Mouse (Mus musculus) neutrophil, adult 59 days (primary cell): ENCODE data around the gene Aanat. TPM values are rescaled to one million over a fixed set of nuclear protein-coding genes. Genes with fewer than 3 reads are reported as not detected.

Source experiments
- total RNA-seq, 2 experiments: library from RNA; stranded (reverse); gene quantifications; 1 replicate in 1 of 2; 2 replicates in 1 of 2; pipeline ENCODE4 v1.2.4; 2023

The Aanat gene
- total RNA-seq, result not detected

GRCm38 (mm10) chr11:116586310-116586709, at the start of gene Aanat:
Gene Aanat (plus strand): TSS chr11:116586432.

GRCm38 (mm10) chr11:116581376-116581814, 4.8 kb upstream of the Aanat start, which contains the start of gene Ube2o:
Gene Ube2o (minus strand): TSS chr11:116581447.

GRCm38 (mm10) chr11:116626299-116627071, 40.3 kb downstream of the Aanat start, which contains the start of gene Rhbdf2:
Gene Rhbdf2 (minus strand): TSS chr11:116627019.

Other genes with a start within 250 kb of the Aanat start
- 1 to 10 TPM; 2.5 to 3.3 TPM for gene Rnf157, start 173.4 kb upstream of the Aanat start, total RNA-seq
- 10 to 100 TPM; 82.9 to 92.3 TPM for gene Ubald2, start 152.3 kb upstream of the Aanat start, total RNA-seq
- not detected for gene Qrich2, start 120.2 kb upstream of the Aanat start, total RNA-seq
- 10 to 100 TPM; 24.9 to 30.1 TPM for gene Prpsap1, start 92.2 kb upstream of the Aanat start, total RNA-seq
- gene Sphk1, start 55.5 kb upstream of the Aanat start, total RNA-seq, result 1 to 10 TPM; 2.1 to 8.8 TPM
- 1 to 10 TPM; 7.8 to 8.2 TPM for gene Ube2o, start 5.0 kb upstream of the Aanat start, total RNA-seq
- 10 to 100 TPM; 93.8 to 95.4 TPM for gene Rhbdf2, start 40.6 kb downstream of the Aanat start, total RNA-seq
- gene Prcd, start 67.1 kb downstream of the Aanat start, total RNA-seq, result not detected
- not detected for gene Cygb, start 67.9 kb downstream of the Aanat start, total RNA-seq
- not detected for gene St6galnac1, start 189.1 kb downstream of the Aanat start, total RNA-seq
- 1 to 10 TPM; 1.3 to 1.6 TPM for gene Mxra7, start 241.6 kb downstream of the Aanat start, total RNA-seq